Mouse (Mus musculus): ENCODE results near the gene Mrgprb8. TPM values are rescaled to one million over a fixed set of nuclear protein-coding genes. Genes with fewer than 3 reads are reported as not detected.
"Not testable (repeated sequence)": the region's sequence is repeated elsewhere in the genome, so short reads cannot be mapped to it uniquely, and the experiment has no call there.

The Mrgprb8 gene
- polyA plus RNA-seq (2012; rRNA removed), result not detected in 2 replicates

DNA sequence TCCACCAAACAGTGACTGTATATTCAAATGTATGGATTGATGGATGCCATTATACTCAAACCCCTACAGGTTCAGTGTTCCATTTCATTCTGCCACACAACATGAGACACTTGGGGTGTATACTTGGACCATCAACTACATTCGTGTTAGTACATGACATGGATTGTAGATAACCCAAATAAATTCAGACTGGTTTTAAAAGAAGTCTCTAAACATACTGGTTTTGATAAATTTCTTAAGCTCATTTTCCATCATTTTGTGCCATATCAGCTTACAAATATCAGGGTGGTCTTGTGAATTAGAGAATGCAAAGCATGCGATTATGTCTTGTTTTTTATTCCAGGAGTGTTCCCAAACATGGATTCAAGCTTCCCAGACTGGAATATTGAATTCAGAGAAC, at the start of gene Mrgprb8:
Mrgprb8 (plus strand) TSS at position 301 of the 400 bp plus-strand sequence.
- no peak for DNase-seq (ENCODE audit: low spot score)

- not testable (repeated sequence) for DNase-seq (ENCODE audit: low spot score)
Measured at GRCm38 (mm10) chr7:48435936-48436335, 47.6 kb downstream of the Mrgprb8 start.

- DNase-seq (ENCODE audit: low spot score), result no peak
Measured at GRCm38 (mm10) chr7:48436581-48436980, 48.3 kb downstream of the Mrgprb8 start.

Other genes starting within 250 kb of the Mrgprb8 start
- gene Mrgprb5, start 219.5 kb upstream of the Mrgprb8 start, polyA plus RNA-seq (2012; rRNA removed), result not detected in 2 replicates
- gene Mrgprb4, start 189.2 kb upstream of the Mrgprb8 start, polyA plus RNA-seq (2012; rRNA removed), result not detected in 2 replicates
- 0.37 and 0.47 TPM in 2 replicates for gene Mrgprb1, start 67.8 kb downstream of the Mrgprb8 start, polyA plus RNA-seq (2012; rRNA removed)
- 0.15 and 0.16 TPM in 2 replicates for gene Mrgprx2, start 110.8 kb downstream of the Mrgprb8 start, polyA plus RNA-seq (2012; rRNA removed)
- 0.44 and 0.65 TPM in 2 replicates for gene Mrgprb2, start 169.6 kb downstream of the Mrgprb8 start, polyA plus RNA-seq (2012; rRNA removed)